ENCODE assay signal across 8 mouse cellular contexts in genomic region chr14:30008733-30009575, GRCm38 (mm10). TPM values are rescaled to one million over a fixed set of nuclear protein-coding genes. Genes with fewer than 3 reads are reported as not detected.
DNase-seq lines count a peak whose midpoint lies in the region; ATAC-seq and TF ChIP-seq lines count a peak whose summit lies in the region.

Il17rb (minus strand) TSS chr14:30008896.
Chdh (plus strand) TSS chr14:30009023.

- no peak within 1 kb of the TSS for H3K27ac ChIP-seq in forebrain, embryonic 12.5 days
- peak within 1 kb of the TSS; percentile 37; the same call in 1 of the 2 replicates for H3K27ac ChIP-seq in hindbrain, embryonic 10.5 days
- H3K27ac ChIP-seq in layer of hippocampus, adult 2 months, result peak within 1 kb of the TSS; percentile 85

- peak; percentile 87 for DNase-seq in Muller cell, postnatal 12 days (ENCODE audit: inconsistent ontology term)
- DNase-seq in brain, adult 2 months (ENCODE audit: low read depth, low spot score), result peak; percentile 63
- DNase-seq in hindbrain, embryonic 10.5 days (ENCODE audit: low spot score), result peak; percentile 45
- DNase-seq in layer of hippocampus, adult 2 months (ENCODE audit: low spot score in 2 of 2), result peak in 1 of 2 experiments; percentile 27
- peak; percentile 69 to 80 for DNase-seq in lung, postnatal 4 days
- peak; percentile 62 for DNase-seq in right cerebral cortex, postnatal 4 days
- DNase-seq in spleen, postnatal 14 days (ENCODE audit: low spot score in 2 of 2), result no peak

- peak within 1 kb of the TSS; percentile 47 for H3K9ac ChIP-seq in forebrain, embryonic 12.5 days

- H3K4me3 ChIP-seq in forebrain, embryonic 12.5 days (replicated peaks), result peak within 1 kb of the TSS; percentile 43
- peak within 1 kb of the TSS; percentile 61 for H3K4me3 ChIP-seq in hindbrain, embryonic 10.5 days
- peak within 1 kb of the TSS; percentile 46 for H3K4me3 ChIP-seq in layer of hippocampus, adult 2 months

- H3K4me1 ChIP-seq in forebrain, embryonic 12.5 days, result peaks cover 7% of the 10 kb centered on the region
- H3K4me1 ChIP-seq in hindbrain, embryonic 10.5 days (replicated peaks), result peaks cover 11% of the 10 kb centered on the region

- ATAC-seq in forebrain, embryonic 12.5 days (ENCODE audit: low FRiP score), result peak; percentile 33; the same call in 1 of the 2 replicates

- H3K9me3 ChIP-seq in forebrain, embryonic 12.5 days, result no peaks in the 10 kb centered on the region
- H3K9me3 ChIP-seq in hindbrain, embryonic 10.5 days, result no peaks in the 10 kb centered on the region

- TF ChIP-seq CTCF in layer of hippocampus, adult 2 months (conservative IDR thresholded peaks at IDR 0.05), result no peak

- peaks cover 31% of the 10 kb centered on the region for H3K27me3 ChIP-seq in forebrain, embryonic 12.5 days
- peaks cover 43% of the 10 kb centered on the region for H3K27me3 ChIP-seq in hindbrain, embryonic 10.5 days (ENCODE audit: insufficient read depth, poor library complexity, severe bottlenecking)

- H3K4me2 ChIP-seq in forebrain, embryonic 12.5 days, result peak within 1 kb of the TSS; percentile 88

- H3K36me3 ChIP-seq in forebrain, embryonic 12.5 days (replicated peaks), result no peaks in the 10 kb centered on the region
- H3K36me3 ChIP-seq in hindbrain, embryonic 10.5 days, result no peaks in the 10 kb centered on the region

- 10% methylated on average over 54 of the region's 54 CpGs for WGBS in forebrain, embryonic 12.5 days
- 9% methylated on average over 54 of the region's 54 CpGs for WGBS in hindbrain, embryonic 10.5 days

RNA-seq across cellular contexts. Expression of gene Il17rb, which starts in this region (rescaled TPM):
- polyA plus RNA-seq in forebrain, embryonic 12.5 days (2016; fragmentation: Nextera tagmentation; extraction: Ambion mirVana), result 1.1 and 1.3 TPM in 2 replicates
- 0.46 and 1.0 TPM in 2 replicates for polyA plus RNA-seq in hindbrain, embryonic 10.5 days (2016; fragmentation: Nextera tagmentation; extraction: Ambion mirVana)
- total RNA-seq in layer of hippocampus, adult 2 months (2021), result 1 to 10 TPM; 1.1 to 1.2 TPM

RNA-seq across cellular contexts. Expression of gene Chdh, which starts in this region (rescaled TPM):
- 0.04 TPM in 1 of 2 replicates, not detected in the other for polyA plus RNA-seq in forebrain, embryonic 12.5 days (2016; fragmentation: Nextera tagmentation; extraction: Ambion mirVana)
- 0.09 and 0.11 TPM in 2 replicates for polyA plus RNA-seq in hindbrain, embryonic 10.5 days (2016; fragmentation: Nextera tagmentation; extraction: Ambion mirVana)
- 1 to 10 TPM; 2.2 to 2.5 TPM for total RNA-seq in layer of hippocampus, adult 2 months (2021)

Comparison
In these comparisons a context has a peak if more than half of its experiments do, and no peak if none do; other contexts are left out.
1. DNase-seq: peak in Muller cell, postnatal 12 days (single experiment), brain, adult 2 months (single experiment), hindbrain, embryonic 10.5 days (single experiment), lung, postnatal 4 days (2 of 2) and right cerebral cortex, postnatal 4 days (single experiment); none in spleen, postnatal 14 days (0 of 2).
2. Peak in every context shown above with its lines, with median percentiles within 50 percentile points of each other: H3K4me3 ChIP-seq.